Mouse (Mus musculus) lung, postnatal 0 days (tissue): Measurements from ENCODE around the gene Tgfbr2. TPM values are rescaled to one million over a fixed set of nuclear protein-coding genes. Genes with fewer than 3 reads are reported as not detected.

Experiments
- ATAC-seq: fragments of 200-750 bp; cut with Nextera tagmentation; 2 replicates; pipeline ENCODE4 v1.8.0; 2017; ENCODE audit warnings: moderate library complexity
- DNase-seq: peaks from one replicate; pipeline ENCODE4 v3.0.0-alpha.2; 2016; ENCODE audit warnings: low spot score
- H3K27ac ChIP-seq: fragments of 300-500 bp; sonication (generic); 2 replicates; pipeline ENCODE4 v1.5.1; 2014; ENCODE audit warnings: antibody characterized with exemption, mild to moderate bottlenecking, low read length, mixed read lengths
- H3K27me3 ChIP-seq: fragments of 300-500 bp; sonication (generic); replicated peaks from 2 replicates; pipeline ENCODE4 v1.6.1; 2014; ENCODE audit warnings: low read length, mixed read lengths; ENCODE audit not compliant: insufficient read depth
- H3K36me3 ChIP-seq: fragments of 300-500 bp; sonication (generic); 2 replicates; pipeline ENCODE4 v1.6.1; 2014; ENCODE audit warnings: low read length, mixed read lengths; ENCODE audit not compliant: insufficient read depth
- H3K4me1 ChIP-seq: fragments of 300-500 bp; sonication (generic); 2 replicates; pipeline ENCODE4 v1.6.1; 2014; ENCODE audit warnings: antibody characterized with exemption, low read depth, low read length, mixed read lengths; ENCODE audit not compliant: insufficient read depth
- H3K4me2 ChIP-seq: fragments of 300-500 bp; sonication (generic); replicated peaks from 2 replicates; pipeline ENCODE4 v1.6.1; 2014; ENCODE audit warnings: low read depth, mild to moderate bottlenecking, low read length, moderate library complexity, mixed read lengths
- H3K4me3 ChIP-seq: fragments of 300-500 bp; sonication (generic); 2 replicates; pipeline ENCODE4 v1.5.1; 2014; ENCODE audit warnings: low read depth, low read length
- H3K9ac ChIP-seq: fragments of 300-500 bp; sonication (generic); replicated peaks from 2 replicates; pipeline ENCODE4 v1.6.1; 2014; ENCODE audit warnings: low read depth, mild to moderate bottlenecking
- H3K9me3 ChIP-seq: fragments of 300-500 bp; sonication (generic); 2 replicates; pipeline ENCODE4 v1.6.1; 2016; ENCODE audit warnings: low read length, mixed read lengths
- CTCF ChIP-seq: IDR thresholded peaks from 2 replicates; pipeline ENCODE4 v1.5.1; 2016; ENCODE audit warnings: antibody characterized with exemption, mild to moderate bottlenecking
- EP300 ChIP-seq: IDR thresholded peaks from 2 replicates; pipeline ENCODE4 v1.6.1; 2016; ENCODE audit warnings: antibody characterized with exemption, mild to moderate bottlenecking, control low read depth
- WGBS: fragments of 180-500 bp; shearing (Covaris S2); extraction: QIAGEN DNeasy Blood & Tissue Kit; methylation state at CpG from one replicate; pipeline ENCODE4 v1.1.7; 2014; 5-methylcytosine and 5-hydroxymethylcytosine counted together
- polyA plus RNA-seq: library from polyadenylated mRNA; unstranded; fragments of >200 nt; fragmentation: Nextera tagmentation; extraction: Ambion mirVana; gene quantifications from 2 replicates; pipeline ENCODE4 v1.2.1, GENCODE M21; 2015

The Tgfbr2 gene
- polyA plus RNA-seq, 1 experiment from 2014 or later = 68.0 TPM

DNA sequence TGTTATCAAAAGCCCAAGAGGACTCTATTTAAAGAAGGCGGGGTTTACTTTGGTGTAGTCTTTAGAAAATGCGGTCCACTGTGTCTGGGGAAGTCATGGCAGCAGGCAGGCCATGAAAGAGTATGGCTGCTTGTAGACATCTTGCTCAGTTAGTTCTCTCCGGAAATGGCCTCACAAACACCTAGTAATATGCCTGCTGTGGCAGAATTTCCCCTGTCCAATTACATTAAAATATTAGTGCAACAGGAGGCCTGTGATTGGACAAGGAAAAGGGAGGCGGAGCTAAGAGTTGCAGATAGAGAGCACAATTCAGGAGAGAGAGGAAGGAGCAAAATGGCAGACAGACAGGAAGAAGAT, 45.0 kb upstream of the Tgfbr2 start:
- H3K4me3 ChIP-seq = no peak overlapping the region
- no peak overlapping the region for H3K27ac ChIP-seq
- H3K27me3 ChIP-seq = no peaks in the 10 kb centered on the region
- 88% methylated on average over 4 of the region's 4 CpGs for WGBS
- no peak for DNase-seq
- no peak overlapping the region for H3K4me2 ChIP-seq
- H3K4me1 ChIP-seq = peaks cover 7% of the 10 kb centered on the region; the same call in 1 of the 2 replicates
- TF ChIP-seq CTCF (no peak), EP300 (no peak)
- ATAC-seq = no peak
- H3K9ac ChIP-seq = no peak overlapping the region
- H3K36me3 ChIP-seq = no peaks in the 10 kb centered on the region
- no peaks in the 10 kb centered on the region for H3K9me3 ChIP-seq

DNA sequence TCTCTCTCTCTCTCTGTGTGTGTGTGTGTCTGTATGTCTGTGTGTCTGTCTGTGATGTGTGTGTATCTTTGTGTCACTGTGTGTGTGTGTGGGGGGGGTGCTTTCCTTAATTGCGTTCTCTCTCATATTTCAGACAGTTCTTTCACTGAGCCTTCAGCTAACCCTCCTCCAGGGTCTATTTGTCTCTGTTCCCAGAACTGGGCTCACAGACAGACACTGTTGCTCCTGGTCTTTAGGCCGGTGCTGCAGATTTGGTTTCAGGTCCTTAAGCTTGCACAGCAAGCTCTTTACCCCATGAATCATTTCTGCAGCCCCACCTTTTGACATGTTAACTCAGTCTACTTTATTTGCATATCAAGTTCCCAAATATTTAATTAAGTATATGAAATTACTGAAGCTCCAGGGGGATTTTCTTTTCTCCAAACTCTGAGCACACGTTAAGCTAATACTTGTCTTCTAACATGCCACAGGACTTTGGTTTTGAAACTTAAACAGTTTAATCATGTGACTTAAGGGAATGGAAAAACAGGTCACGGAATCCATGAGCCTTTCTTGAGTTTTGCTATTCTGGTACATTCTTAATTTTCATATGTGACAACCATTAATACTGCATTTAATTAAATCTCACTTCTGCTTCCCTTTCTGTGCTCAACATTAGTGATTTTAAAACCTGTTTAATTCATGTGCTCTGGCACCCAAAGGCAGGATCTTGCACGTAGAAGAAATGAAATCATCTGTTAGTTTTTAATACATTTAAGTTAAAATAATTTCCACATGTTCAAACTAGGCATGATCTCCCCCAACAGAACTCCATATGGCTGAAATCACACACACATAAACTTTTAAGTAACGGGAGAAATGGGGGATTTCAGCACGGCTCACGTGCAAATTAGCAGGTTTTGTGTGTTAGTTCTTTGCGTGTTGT, 44.3 kb upstream of the Tgfbr2 start:
- DNase-seq = no peak
- 69% methylated on average over 9 of the region's 9 CpGs for WGBS

DNA sequence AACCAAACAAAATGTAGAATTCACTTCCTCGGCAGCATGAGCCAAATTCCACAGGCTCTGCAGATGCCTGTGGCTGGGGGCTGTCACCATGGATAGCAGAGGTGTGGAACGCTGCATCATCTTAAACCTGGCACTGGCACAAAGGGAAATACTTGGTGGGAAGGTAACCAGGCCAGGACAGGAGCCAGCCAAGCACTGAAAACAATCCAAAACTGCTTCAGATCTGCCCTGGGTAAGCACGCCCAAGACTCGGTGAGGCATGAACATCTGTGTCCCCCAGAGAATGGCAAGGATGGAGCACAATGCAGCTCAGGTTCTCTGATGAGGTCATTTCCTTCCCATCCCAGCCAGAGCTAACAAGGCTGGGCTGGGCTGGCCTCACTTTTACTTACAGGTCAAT, 43.6 kb upstream of the Tgfbr2 start:
- Histone ChIP-seq H3K9ac (no peak overlapping the region), H3K27ac (peak overlapping the region; percentile 52), H3K4me1 (peaks cover 11% of the 10 kb centered on the region; the same call in 1 of the 2 replicates), H3K9me3 (no peaks in the 10 kb centered on the region), H3K36me3 (no peaks in the 10 kb centered on the region), H3K4me2 (no peak overlapping the region), H3K4me3 (no peak overlapping the region), H3K27me3 (no peaks in the 10 kb centered on the region)
- DNase-seq (peak; percentile 70), ATAC-seq (peak; percentile 45)
- TF ChIP-seq EP300 (peak; percentile 32), CTCF (no peak)
- WGBS = 19% methylated on average over 4 of the region's 4 CpGs

More for the DNA sequence above, 44.3 kb upstream of the Tgfbr2 start:
- ATAC-seq = no peak
- H3K36me3 ChIP-seq = no peaks in the 10 kb centered on the region
- no peak overlapping the region for H3K9ac ChIP-seq
- TF ChIP-seq CTCF = no peak
- TF ChIP-seq EP300 = no peak
- H3K4me2 ChIP-seq = no peak overlapping the region
- no peaks in the 10 kb centered on the region for H3K27me3 ChIP-seq
- H3K9me3 ChIP-seq = no peaks in the 10 kb centered on the region
- H3K4me1 ChIP-seq = peaks cover 7% of the 10 kb centered on the region; the same call in 1 of the 2 replicates
- H3K4me3 ChIP-seq = no peak overlapping the region
- H3K27ac ChIP-seq = peak overlapping the region; percentile 52

DNA sequence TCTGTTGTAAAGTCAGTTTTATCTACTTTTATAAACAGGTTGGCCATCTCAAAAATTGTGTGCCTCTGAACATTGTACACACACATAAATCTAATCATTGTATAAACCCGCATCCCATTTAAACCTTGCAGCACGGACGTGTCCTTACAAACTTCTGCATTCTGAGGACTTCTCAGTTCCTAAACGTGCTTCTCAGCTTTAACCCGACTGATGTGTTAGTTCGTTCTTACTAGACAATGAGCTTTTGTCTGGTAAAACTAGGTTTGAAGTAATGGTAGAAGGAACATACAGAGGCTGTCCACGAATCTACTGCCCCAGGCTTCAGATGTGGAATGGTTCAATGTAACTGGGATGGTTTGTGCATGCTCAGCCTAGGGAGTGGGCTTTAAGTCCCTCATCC, 41.9 kb upstream of the Tgfbr2 start:
- no peak overlapping the region for H3K27ac ChIP-seq
- TF ChIP-seq CTCF = no peak
- no peak for TF ChIP-seq EP300
- H3K4me1 ChIP-seq = peaks cover 13% of the 10 kb centered on the region; the same call in 1 of the 2 replicates
- H3K9ac ChIP-seq = no peak overlapping the region
- no peak for ATAC-seq
- 80% methylated on average over 7 of the region's 7 CpGs for WGBS
- H3K27me3 ChIP-seq = no peaks in the 10 kb centered on the region
- DNase-seq = no peak
- H3K9me3 ChIP-seq = no peaks in the 10 kb centered on the region
- H3K4me3 ChIP-seq = no peak overlapping the region
- no peaks in the 10 kb centered on the region for H3K36me3 ChIP-seq
- no peak overlapping the region for H3K4me2 ChIP-seq

DNA sequence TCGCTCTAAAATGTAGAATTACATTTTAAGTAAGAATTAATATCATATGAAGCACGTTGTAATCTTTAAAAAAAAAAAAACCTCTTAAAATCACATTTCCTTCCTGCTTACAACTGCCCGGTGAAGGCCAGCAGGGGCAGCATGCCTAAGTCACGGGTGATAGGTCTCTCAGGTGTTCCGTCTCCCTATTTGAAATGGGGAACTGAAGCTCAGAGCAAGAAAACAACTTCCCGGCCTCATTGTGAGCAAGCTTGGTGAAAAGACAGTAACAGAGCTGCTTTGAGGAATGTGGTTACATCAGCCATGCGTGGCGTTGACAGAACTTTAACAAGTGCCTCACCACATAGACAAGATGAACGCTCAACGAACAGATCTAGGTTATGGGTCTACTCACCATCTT, 41.5 kb upstream of the Tgfbr2 start:
- WGBS = 79% methylated on average over 10 of the region's 10 CpGs
- no peaks in the 10 kb centered on the region for H3K27me3 ChIP-seq
- peaks cover 13% of the 10 kb centered on the region; the same call in 1 of the 2 replicates for H3K4me1 ChIP-seq
- no peak overlapping the region for H3K4me2 ChIP-seq
- no peaks in the 10 kb centered on the region for H3K9me3 ChIP-seq
- H3K36me3 ChIP-seq = no peaks in the 10 kb centered on the region
- no peak overlapping the region for H3K4me3 ChIP-seq
- H3K9ac ChIP-seq = no peak overlapping the region
- ATAC-seq (no peak), DNase-seq (no peak)
- no peak overlapping the region for H3K27ac ChIP-seq
- TF ChIP-seq EP300 = no peak
- TF ChIP-seq CTCF = no peak; the same call in 1 of the 2 replicates

DNA sequence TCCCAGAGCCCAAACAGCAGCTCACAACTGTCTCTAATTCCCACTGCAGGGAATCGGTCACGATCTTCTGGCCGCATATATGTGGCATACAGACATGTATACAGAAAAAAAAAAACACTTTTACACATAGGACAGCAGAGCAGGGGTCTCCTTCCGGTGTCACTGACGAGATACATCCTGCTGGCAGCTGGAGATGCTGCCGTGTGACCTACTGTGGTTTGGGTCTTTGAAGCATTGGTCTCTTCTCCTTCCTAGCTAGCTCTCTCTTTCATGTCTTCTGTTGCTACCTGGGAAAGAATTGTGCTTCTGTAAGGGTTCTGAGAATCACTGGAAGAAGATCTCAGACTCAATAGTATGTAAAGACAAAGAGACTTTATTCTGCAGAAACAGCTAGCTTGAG, 39.1 kb upstream of the Tgfbr2 start:
- WGBS = 54% methylated on average over 6 of the region's 6 CpGs
- ATAC-seq (no peak), DNase-seq (no peak)
- Histone ChIP-seq H3K4me3 (no peak overlapping the region), H3K27ac (no peak overlapping the region), H3K9me3 (no peaks in the 10 kb centered on the region), H3K27me3 (no peaks in the 10 kb centered on the region), H3K9ac (no peak overlapping the region), H3K4me1 (peaks cover 12% of the 10 kb centered on the region; the same call in 1 of the 2 replicates), H3K4me2 (no peak overlapping the region), H3K36me3 (no peaks in the 10 kb centered on the region)
- TF ChIP-seq CTCF (no peak), EP300 (no peak)
